Mouse (Mus musculus) urinary bladder, postnatal 14 days (tissue): ENCODE data around the gene Dtx4.
"Not testable (repeated sequence)": the region's sequence is repeated elsewhere in the genome, so short reads cannot be mapped to it uniquely, and the experiment has no call there.

Experiments
- DNase-seq: peaks from one replicate; pipeline ENCODE4 v3.0.0; 2021; ENCODE audit warnings: low spot score

The Dtx4 gene

DNA sequence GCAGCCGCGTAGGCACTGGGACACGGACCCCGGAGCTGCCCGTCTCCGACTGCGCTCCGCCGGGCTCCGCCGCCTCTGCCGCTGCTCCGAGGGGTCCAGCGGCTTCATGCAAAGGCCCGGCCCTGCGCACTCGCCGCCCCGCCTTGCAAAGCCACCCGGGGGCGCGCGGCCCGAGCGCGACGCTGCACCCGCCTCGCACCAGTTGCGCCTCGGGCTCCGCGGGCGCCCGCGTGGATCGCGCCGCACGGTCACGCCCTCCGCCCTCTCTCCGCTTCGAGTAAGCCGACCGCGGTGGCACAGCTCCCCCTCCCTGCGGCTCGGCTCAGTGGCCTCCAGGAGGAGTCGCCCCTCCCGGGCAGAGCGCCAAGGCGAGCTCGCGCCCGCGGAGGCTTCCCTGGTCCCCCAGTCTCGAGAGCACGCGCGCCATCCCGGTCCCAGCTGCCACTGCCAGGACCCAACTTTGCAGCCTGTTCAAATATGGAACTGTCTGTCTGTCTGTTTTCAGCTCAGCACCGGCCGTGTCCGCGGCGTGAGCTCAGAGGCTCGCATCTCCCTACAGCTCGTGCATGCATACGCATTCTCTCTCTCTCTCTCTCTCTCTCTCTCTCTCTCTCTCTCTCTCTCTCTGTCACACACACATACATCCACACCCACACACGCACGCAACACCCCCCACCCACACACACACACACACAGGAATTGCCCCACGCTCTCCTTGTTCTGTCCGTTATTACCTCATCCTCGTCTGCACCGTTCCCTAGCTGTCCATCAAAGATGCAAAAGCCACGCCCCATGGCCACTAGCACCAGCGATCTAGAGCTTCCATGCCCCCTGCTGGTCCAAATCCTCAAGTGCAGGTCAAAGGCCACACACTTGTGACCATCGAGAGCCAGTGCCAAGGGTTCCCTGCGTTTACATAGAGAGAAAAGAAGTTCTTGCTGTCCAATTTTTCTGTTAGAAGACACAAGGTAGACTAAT, at the start of gene Dtx4:
Gene Dtx4 (minus strand): TSS at position 85 of the 978 bp plus-strand sequence.
- DNase-seq: peak; percentile 97

DNA sequence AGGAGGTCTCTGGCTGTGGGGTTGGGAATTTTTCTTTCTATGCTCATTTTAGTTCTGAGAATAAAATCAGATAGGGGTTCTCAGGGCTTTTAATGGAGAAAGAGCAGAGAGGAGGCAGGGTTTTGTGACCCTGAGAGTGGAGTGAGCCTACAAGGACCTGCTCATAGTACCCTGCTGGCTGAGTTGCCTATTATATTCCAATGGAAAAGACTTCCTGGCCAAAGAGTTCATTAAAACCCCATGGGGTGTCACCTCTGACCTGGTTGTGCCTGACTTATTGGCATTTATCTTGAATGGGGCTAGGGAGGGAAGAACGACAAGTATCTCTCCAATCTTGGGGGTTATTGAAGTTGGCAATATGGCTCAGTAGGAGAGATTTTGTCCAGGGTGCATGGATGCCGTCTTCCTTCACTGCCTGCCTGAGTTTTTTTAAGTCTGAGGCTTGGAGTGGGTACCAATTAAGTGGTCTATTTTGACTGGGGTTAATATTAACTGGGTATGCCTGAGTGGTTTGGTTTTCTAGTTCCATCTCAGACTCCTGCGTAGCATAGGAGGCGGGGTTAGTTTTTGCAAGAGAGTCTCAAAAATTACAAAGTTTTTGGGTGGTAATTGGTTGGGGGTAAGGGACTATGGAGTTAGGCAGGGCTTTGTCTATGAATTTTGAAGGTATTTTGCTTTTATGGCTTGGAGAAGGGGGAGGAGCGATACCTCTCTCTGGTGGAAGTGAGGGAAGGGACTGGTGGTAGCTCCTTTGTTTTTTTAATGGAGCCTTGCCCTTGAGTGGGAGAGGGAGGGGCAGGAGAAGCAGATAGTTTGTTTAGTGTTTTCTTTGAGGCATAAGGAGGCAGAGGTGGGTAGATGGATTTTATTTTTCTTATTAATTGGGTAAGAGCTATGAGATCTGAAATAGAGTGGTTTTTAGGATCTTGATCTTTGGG, 49.0 kb upstream of the Dtx4 start:
- no peak for DNase-seq

DNA sequence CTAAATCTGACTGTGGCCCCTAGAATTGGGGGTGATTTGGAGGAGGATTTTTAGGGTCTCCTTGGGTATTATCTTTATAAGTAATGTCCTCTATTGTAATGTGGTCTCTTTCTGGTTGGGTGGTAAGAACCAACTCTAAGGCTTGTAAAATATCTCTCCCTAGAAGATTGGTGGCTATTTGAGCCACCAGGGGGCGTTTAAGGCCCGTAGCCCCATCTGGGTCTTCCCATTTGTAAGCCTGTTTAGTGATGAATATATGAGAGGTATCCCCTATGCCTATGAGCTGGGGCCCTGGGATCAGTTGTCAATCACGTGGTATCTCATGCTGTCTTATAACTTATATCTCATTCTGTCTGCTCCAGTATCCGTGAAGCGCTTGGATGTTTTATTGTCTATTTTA, 47.9 kb upstream of the Dtx4 start:
- peak; percentile 23 for DNase-seq

DNA sequence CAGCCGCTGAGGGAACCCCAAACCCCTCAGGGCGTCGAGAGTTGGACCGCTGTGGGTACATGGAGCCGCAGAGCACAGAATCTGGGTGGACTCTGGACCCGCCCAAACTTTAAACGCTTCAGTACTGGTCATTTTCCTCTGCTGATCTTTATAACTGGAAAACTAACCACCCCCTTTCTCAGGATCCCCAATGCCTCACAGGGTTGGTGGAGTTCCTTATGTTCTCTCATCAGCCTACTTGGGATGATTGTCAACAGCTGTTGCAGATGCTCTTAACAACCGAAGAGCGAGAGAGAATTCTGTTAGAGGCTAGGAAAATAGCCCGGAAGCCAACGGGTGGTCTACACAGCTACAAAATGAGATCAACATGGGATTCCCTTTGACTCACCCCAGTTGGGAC, 44.2 kb upstream of the Dtx4 start, which contains the start of gene Fam111a:
Gene Fam111a (plus strand): TSS at position 301 of the 400 bp plus-strand sequence.
- not testable (repeated sequence) for DNase-seq

DNA sequence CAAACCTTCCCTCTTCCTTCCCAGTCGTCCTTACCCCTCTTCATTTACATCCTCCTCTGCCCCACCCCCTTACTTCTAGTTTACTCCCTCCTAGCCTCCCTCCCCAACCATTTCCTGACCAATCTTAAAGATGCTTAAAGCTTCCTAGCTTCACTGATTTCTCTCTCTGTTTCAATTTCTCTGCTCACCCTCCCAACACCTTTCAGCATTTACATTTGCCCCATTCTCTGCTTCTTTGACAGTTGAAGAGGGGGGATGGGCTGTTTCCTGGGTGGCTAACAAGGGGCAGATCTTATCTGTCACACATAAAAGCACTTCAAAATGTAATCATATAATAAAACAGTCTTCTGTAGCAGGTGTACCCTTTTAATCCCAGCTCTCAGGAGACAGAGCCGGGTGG, 40.4 kb upstream of the Dtx4 start:
- DNase-seq: no peak

DNA sequence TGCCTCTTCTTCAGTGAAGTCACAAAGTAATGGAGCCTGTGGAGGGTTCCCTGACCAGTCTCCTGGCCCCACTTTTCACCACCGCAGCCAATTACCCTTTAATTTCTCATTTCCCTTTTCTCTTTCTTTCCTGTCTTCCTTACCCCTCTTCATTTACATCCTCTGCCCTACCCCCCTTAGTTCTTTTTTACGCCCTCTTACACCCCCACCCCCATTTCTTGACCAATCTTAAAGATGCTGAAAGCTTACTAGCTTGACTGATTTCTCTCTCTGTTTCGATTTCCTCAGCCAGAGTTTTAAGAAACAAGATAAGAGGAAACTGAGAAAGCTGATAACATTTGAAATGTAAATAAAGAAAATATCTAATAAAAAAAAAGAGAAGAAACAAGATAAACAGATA, 39.5 kb upstream of the Dtx4 start:
- DNase-seq: no peak

DNA sequence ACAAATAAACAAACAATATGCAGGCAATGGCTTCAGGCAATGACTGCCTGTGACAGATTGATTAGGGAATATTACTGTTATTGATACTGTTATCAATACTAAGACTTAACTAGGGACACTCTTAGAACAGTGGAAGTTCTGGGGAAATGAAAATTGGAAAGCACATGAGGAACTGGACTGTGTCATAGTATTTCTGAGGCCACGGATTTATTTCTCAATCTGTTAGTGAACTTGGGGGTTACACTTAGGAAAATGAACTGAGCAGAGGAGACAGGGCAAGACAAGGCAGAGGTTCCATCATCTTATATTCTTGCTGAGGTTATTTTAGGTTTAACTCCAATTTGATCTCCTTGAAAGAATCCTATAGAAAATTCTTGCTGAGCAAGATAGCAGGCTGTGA, 38.7 kb upstream of the Dtx4 start:
- no peak for DNase-seq

DNA sequence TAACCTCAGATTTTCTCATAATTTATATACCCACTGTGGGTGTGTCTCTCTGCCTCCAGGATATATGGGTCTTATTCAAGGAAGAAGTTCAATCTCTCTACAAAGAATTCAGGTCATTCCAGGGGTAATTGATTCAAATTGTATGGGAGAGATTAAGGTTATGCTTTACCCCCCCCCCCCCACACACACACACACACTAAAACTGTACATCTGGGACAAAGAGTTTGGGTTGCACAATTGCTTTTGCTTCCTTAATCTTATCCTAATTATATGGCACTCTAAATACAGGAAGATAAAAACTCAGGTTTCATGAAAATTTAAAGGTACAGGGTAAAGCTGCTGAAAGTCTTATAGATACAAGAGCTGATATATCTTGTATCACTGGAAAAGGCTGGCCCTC, 35.9 kb upstream of the Dtx4 start:
- no peak for DNase-seq

DNA sequence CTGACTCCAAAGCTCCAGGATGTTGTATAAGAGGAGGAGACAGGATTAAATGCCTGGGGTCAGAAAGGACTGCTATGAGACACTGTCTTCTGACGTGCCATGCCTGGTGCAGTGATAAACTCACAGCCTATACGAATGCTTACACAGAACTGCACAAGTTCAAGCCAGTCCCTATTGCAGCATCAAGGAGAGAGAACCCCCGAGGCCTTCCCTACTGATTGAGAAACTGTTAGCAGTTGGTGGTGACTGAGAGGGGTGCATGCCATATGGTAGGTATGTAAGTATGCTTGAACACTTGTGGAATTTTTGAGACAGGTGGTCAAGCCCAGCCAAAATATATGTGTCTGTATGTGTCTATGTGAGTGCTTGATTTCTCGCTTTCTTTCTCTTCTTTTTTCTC, 22.1 kb upstream of the Dtx4 start:
- DNase-seq: no peak

DNA sequence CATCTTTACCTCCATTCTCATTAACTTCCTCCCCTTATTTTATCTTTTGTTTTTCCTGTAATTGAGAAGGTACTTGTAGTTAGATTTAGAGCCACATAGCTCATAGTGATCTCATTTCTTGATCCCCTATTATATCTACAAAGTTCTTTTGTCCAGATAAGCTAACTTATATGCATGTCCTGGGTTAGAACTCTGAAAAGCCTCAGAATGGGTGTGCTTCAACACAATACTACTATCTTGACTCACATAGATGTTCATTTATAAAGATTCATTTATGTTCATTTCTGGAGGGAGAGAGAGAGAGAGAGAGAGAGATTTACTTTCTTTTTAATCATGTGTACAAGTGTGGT, 17.3 kb upstream of the Dtx4 start:
- no peak for DNase-seq

DNA sequence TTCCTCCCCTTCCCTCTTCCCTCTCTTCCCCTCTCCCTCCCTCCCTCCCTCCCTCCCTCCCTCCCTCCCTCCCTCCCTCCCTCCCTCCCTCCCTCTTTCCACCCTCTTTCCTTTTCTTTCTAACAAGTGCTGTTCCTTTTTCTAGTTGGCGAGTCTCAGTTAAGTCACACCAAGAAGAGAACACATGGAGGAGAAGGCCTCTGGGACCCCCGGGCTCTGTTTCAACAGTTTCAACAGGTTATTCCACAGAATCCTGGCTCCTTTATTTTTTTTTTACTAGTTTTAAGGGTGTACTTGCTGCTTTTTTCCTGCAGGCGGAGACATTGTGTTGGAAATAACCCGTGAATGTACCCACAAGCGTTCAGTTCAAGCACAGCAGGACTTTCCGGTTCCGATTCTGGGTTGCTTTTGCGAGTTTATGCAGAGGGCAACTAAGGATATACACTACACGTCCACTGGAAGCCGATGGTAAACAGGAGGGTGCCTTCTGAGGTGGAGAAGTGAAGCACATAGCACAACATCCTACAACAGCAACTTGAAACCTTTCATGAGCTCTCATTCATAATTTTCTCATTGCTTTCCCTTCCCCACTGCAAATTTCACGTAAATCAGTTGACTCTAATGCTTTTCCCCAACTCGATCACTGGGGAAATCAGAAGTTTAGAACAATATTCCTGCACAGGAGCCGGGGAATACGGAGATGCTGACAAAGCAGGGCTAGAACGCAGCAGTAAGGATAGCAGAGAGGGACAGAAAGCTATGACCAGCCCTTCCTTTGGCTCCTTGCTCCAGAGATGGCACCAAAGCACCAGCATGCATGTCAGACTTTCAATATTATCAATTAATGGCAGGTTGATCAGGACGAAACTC, 16.7 kb upstream of the Dtx4 start:
- DNase-seq: peak; percentile 76

DNA sequence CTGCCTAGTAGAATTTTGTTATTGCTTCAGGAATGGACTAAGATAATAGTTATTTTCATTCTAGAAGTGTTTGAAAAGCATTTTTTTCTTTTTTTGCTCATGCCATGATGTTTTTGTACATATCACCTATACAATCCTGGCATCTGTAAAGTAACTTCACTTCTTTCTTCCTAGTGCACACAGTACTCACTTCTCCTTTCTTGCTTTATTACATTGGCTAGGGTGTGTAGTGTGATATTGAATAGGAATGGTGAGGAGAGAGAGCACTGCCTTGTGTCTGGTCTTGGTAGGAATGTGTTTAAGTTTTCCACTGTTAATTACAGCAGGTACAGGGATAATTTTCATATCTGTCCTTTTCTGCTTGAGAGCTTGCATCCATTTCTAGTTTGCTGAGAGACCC, 13.4 kb upstream of the Dtx4 start:
- DNase-seq: no peak

DNA sequence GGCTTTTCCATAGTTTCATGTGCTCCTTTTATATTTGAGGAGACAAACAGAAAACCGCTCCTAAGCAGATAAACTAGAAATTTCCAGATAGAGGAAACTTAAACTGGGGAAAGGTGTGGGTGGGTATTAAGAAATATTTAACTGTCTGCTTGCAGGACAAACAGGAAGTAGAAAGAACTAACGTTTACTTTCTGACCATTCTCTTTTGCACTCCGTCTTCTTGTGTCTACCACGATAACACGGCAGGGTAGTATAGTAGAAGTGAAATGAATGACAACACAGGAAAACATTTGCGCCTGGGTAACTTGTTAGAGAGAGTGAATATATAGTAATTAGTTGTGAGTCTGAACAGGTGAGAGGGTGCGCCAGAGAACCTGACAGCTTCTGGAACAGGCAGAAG, 1.5 kb upstream of the Dtx4 start:
- DNase-seq: no peak

DNA sequence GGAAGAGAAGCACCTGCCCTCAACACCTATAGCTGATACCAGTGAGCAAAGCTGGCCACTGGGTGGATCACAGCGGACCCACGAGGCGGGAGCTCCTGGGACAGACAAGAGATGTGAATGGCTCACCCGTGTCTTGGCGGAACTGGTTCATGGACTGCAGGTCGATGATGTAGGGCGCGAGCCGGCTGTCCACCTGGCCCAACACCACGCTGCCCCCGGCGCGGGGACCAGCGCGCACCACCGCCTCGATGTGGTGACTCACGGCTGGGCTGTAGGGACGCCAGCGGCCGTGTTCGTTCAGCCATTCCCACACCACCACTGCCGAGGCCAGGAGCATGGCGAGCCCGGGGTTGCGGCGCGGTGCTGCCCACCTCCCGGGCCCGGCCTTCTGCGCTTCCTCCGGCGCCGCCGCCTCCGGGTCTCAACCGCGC, 358 bp downstream of the Dtx4 start:
- DNase-seq: peak; percentile 65

DNA sequence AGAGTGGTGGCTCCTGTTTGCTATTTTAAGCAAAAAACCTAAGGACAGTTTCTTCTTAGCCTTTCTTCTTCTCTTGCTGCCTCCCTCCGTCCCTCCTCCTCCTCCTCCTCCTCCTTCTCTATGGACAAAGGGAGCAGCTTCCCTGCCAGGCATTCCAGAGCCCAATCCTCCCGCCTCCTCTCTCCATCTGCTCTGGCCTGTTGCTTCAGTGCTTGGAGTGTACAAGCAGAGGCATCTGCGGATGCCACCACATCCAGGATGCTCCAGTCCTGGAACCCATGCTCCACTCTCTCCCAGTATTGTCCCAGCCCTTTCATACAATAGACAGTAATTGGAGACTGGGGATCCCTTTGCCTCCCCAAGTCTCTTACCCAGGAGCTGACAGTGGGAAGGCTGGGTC, 1.1 kb downstream of the Dtx4 start:
- peak; percentile 53 for DNase-seq

DNA sequence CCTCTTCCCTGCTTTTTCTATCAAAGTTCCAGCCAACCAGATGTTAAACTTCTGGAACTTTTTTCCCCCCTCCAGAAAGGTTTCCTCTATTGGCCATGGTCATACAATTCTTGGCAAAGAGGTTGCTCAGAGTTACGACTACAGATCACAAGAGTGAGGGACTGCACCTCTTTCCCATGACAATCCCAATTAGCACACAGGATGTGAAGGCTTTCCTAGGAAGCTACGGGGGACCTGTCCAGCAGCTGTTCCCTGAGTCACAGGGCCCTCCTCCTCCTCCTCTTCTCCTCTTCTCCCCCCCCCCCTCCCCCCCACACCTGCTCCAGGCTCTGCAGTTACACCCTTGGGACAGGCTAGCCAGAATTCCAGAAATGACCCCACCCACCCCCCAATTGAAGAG, 1.8 kb downstream of the Dtx4 start:
- DNase-seq: no peak

DNA sequence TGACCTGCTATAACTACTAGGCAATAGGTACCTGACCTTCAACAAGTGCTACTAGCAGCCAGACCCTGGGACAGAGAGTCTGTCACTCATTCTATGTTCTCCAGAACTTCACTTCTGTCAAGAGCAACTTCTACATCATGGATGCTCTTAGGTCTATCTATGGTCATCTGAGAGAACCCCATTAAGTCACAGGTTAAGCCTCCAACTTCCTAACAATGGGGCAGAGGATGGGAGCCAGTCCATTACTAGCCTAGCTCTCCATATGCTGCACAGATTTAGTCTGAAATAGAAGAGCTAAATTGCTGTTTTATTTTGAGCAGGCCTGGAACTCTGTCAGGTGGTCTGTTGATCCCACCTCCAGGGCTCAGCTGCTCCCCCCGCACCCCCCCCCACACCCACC, 2.3 kb downstream of the Dtx4 start:
- no peak for DNase-seq

DNA sequence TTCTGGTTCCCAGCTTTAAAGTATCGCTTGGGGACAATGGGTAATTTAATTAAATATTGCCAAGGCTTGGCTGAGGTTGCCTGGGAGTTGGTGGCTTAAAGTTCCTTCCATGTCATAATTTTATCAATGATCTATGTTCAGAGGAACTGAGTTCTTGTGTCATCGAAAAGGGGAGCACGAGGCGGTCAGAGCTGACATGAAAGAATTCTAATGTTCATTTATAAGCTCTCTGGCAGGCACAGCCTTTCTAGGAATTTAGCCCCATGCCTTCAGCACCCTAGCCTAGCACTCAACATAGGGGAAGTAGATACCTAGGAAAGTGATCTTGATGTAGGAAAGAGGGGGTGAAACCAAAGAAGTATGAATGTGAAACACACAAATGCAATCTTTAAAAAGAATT, 2.9 kb downstream of the Dtx4 start:
- DNase-seq: no peak

DNA sequence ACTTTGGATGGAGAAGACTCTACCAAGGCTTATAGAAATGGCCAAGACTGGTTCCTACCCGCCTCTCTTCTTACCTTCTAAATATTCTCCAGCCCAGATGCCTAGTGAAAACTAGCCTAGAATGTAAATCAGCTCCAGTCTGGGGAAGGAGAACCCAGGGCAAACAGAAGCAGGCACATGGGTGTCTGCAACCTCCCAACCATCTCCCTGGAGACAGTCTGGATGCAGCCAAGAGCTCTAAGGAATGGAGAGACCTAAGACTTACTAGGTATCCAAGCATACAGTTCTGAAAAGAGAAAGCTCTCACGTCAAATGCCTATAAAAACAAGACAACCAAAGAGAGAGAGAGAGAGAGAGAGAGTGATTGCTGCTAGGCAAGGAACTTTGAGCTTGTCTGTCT, 3.3 kb downstream of the Dtx4 start:
- DNase-seq: no peak

DNA sequence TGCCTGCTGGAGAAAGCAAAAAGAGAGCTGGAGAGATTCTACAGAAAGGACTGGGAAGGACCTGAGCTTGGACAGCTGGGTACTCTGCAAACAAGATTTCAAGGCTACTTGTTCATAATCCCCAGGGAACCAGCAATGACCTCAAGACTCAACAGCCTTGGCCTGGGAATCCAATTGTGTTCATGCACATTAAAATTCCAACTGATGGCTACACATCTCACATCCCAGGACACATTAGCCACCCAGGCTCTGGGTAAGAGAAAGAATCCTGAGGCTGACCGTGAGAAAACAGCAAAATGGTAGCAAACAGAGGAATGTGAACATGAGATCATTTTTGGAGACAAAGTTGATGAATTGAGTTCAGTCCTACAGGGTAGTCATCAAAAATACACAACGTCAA, 5.0 kb downstream of the Dtx4 start:
- DNase-seq: no peak

DNA sequence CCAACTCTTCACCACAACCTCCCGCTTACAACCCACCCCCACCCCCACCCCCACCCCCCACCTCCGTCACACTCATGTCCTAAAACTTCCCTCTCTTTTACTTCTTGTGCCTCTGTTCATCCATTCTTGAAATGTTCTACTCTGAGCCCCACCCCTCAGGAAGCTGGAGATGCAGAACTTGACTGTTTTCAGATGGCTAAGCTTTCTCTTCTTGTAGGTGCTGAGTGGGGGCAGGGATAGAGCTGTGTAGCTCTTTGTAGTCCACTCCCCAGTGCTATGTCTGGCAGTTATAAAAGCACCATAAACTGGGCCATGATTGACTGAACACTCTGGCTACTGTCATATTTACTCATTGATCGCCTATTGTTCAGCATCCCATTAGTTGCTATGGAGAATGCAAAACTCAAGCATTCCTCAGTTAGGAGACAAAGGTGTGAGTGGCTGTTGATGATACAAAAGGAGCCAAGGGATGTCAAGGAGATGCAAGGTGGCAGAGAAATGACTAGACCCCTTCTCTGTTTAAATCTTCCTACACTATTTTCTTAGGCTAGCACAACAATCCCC, 6.2 kb downstream of the Dtx4 start:
- DNase-seq: no peak

DNA sequence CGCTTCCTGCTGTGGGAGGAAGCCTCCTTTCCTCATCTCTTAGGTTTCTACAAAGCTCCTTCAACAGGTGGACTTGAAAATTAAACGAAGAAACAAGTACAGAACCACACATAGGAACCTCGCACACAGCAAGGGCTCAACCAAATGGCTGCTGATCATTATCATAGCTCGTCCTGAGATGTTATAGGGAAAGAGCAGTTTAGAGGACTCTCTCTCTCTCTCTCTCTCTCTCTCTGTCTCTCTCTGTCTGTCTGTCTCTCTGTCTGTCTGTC, 7.1 kb downstream of the Dtx4 start:
- no peak for DNase-seq
